ENCODE assay signal across 20 mouse cellular contexts in the genomic region with DNA sequence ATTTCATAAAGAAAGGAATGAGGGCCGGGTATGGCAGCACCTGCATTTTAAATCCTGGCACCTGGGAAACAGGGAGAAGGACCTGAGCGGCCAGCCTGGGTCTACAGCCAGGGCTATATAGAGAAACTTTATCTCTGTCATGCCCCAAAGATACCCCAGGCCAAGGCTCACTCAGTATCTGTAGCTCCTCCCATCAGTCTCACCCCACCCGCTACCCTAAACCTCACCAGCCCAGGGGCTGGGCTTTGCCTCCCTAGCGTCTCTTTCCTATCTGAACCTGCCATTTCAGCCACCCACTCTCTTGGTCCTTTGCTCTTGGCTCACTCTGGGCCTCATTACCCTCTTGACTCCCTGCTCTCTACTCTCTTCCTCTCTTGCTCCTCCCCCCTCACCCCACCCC.
DNase-seq lines count a peak whose midpoint lies in the region; ATAC-seq and TF ChIP-seq lines count a peak whose summit lies in the region.
"Had no signal": no experiment of that assay in that cellular context is flagged by ENCODE, and none has a peak within 500 bp of the region (broad histone marks: within the 10 kb centered on the region; RNA-seq: fewer than 3 reads in every experiment).

No protein-coding gene starts in this region.

- H3K27me3 ChIP-seq in liver, postnatal 0 days (ENCODE audit: insufficient read depth, low read length) = no peaks in the 10 kb centered on the region
- no peaks in the 10 kb centered on the region for H3K27me3 ChIP-seq in heart, embryonic 15.5 days
- no peaks in the 10 kb centered on the region for H3K27me3 ChIP-seq in liver, embryonic 13.5 days
- H3K27me3 ChIP-seq in stomach, postnatal 0 days (ENCODE audit: control insufficient read depth, insufficient read depth, low read length) = no peaks in the 10 kb centered on the region
- H3K27me3 ChIP-seq: embryonic facial prominence, embryonic 15.5 days; kidney, embryonic 15.5 days; limb, embryonic 12.5 days; lung, embryonic 15.5 days had no signal

- no peaks in the 10 kb centered on the region for H3K9me3 ChIP-seq in liver, postnatal 0 days (ENCODE audit: low read length)
- H3K9me3 ChIP-seq in heart, embryonic 15.5 days (replicated peaks) = no peaks in the 10 kb centered on the region
- H3K9me3 ChIP-seq in liver, embryonic 13.5 days (replicated peaks) = no peaks in the 10 kb centered on the region
- H3K9me3 ChIP-seq in stomach, postnatal 0 days (ENCODE audit: control insufficient read depth, low read length) = no peaks in the 10 kb centered on the region
- H3K9me3 ChIP-seq: embryonic facial prominence, embryonic 15.5 days; forebrain, embryonic 10.5 days; hindbrain, embryonic 10.5 days; kidney, embryonic 15.5 days; limb, embryonic 12.5 days; lung, embryonic 15.5 days had no signal

- no peak for ATAC-seq in liver, postnatal 0 days
- ATAC-seq in heart, embryonic 15.5 days (replicated peaks; ENCODE audit: insufficient number of reproducible peaks, insufficient read depth, low FRiP score, low read depth) = no peak; the same call in 1 of the 2 replicates
- peak; percentile 87 for ATAC-seq in liver, embryonic 13.5 days (ENCODE audit: low read depth)
- peak; percentile 40; the same call in 1 of the 2 replicates for ATAC-seq in stomach, postnatal 0 days (ENCODE audit: low FRiP score, low TSS enrichment)

- no peaks in the 10 kb centered on the region for H3K4me1 ChIP-seq in liver, postnatal 0 days (ENCODE audit: insufficient read depth)
- H3K4me1 ChIP-seq in heart, embryonic 15.5 days (replicated peaks) = peaks cover 15% of the 10 kb centered on the region
- peaks cover 14% of the 10 kb centered on the region for H3K4me1 ChIP-seq in liver, embryonic 13.5 days (replicated peaks)
- H3K4me1 ChIP-seq in stomach, postnatal 0 days (replicated peaks; ENCODE audit: control insufficient read depth, insufficient read depth) = no peaks in the 10 kb centered on the region
- H3K4me1 ChIP-seq: embryonic facial prominence, embryonic 15.5 days; limb, embryonic 12.5 days had no signal

- peak; percentile 61 for DNase-seq in liver
- DNase-seq in liver, postnatal 0 days = no peak
- DNase-seq in liver, embryonic 13.5 days = peak; percentile 35
- no peak for DNase-seq in stomach, postnatal 0 days (ENCODE audit: low spot score)
- DNase-seq in natural killer cell, adult 2 months (ENCODE audit: low spot score in 2 of 2) = no peak
- no peak for DNase-seq in cerebellum, adult 8-10 months
- DNase-seq: adrenal gland, postnatal 36 days; cerebellum, adult 9-11 months; gastrocnemius, postnatal 10 days; midbrain, embryonic 14.5 days; right cerebral cortex, adult 18-20 months; thymus, postnatal 36 days had no signal

- no peak overlapping the region for H3K9ac ChIP-seq in liver, postnatal 0 days (replicated peaks)
- no peak overlapping the region for H3K9ac ChIP-seq in heart, embryonic 15.5 days
- no peak overlapping the region for H3K9ac ChIP-seq in liver, embryonic 13.5 days
- no peak overlapping the region for H3K9ac ChIP-seq in stomach, postnatal 0 days (ENCODE audit: low read length)
- H3K9ac ChIP-seq: embryonic facial prominence, embryonic 15.5 days; kidney, embryonic 15.5 days; limb, embryonic 12.5 days; lung, embryonic 15.5 days had no signal

- no peak overlapping the region for H3K4me3 ChIP-seq in liver, postnatal 0 days (ENCODE audit: low read depth, low read length)
- H3K4me3 ChIP-seq in heart, embryonic 15.5 days = no peak overlapping the region
- H3K4me3 ChIP-seq in liver, embryonic 13.5 days (replicated peaks) = no peak overlapping the region
- H3K4me3 ChIP-seq in stomach, postnatal 0 days (ENCODE audit: low read depth, low read length) = no peak overlapping the region
- H3K4me3 ChIP-seq: embryonic facial prominence, embryonic 15.5 days; forebrain, embryonic 10.5 days; hindbrain, embryonic 10.5 days; kidney, embryonic 15.5 days; limb, embryonic 12.5 days; lung, embryonic 15.5 days had no signal

- no peak overlapping the region for H3K4me2 ChIP-seq in liver, postnatal 0 days (ENCODE audit: low read depth, low read length)
- H3K4me2 ChIP-seq in heart, embryonic 15.5 days = peak overlapping the region; percentile 13; the same call in 1 of the 2 replicates
- no peak overlapping the region for H3K4me2 ChIP-seq in liver, embryonic 13.5 days
- H3K4me2 ChIP-seq in stomach, postnatal 0 days (replicated peaks; ENCODE audit: low read depth) = no peak overlapping the region
- H3K4me2 ChIP-seq: embryonic facial prominence, embryonic 15.5 days; kidney, embryonic 15.5 days; limb, embryonic 12.5 days; lung, embryonic 15.5 days had no signal

- TF ChIP-seq CTCF in liver, postnatal 0 days (IDR thresholded peaks at IDR 0.05; ENCODE audit: low read depth) = no peak
- no peak for TF ChIP-seq CTCF in stomach, postnatal 0 days (IDR thresholded peaks at IDR 0.05; ENCODE audit: low read depth)

- TF ChIP-seq EP300 in liver, postnatal 0 days (IDR thresholded peaks at IDR 0.05; ENCODE audit: low read depth) = no peak
- TF ChIP-seq EP300 in stomach, postnatal 0 days (optimal IDR thresholded peaks at IDR 0.05) = no peak

- H3K36me3 ChIP-seq in liver, postnatal 0 days (replicated peaks; ENCODE audit: insufficient read depth, low read length) = no peaks in the 10 kb centered on the region
- H3K36me3 ChIP-seq in heart, embryonic 15.5 days = no peaks in the 10 kb centered on the region
- H3K36me3 ChIP-seq in liver, embryonic 13.5 days = no peaks in the 10 kb centered on the region
- H3K36me3 ChIP-seq in stomach, postnatal 0 days (ENCODE audit: control insufficient read depth, insufficient read depth, low read length) = no peaks in the 10 kb centered on the region
- H3K36me3 ChIP-seq: embryonic facial prominence, embryonic 15.5 days; forebrain, embryonic 10.5 days; kidney, embryonic 15.5 days; lung, embryonic 15.5 days had no signal

- WGBS in liver, postnatal 0 days (ENCODE audit: insufficient replicate concordance) = 57% methylated on average over 4 of the region's 4 CpGs
- 29% methylated on average over 4 of the region's 4 CpGs for WGBS in heart, embryonic 15.5 days
- 33% methylated on average over 4 of the region's 4 CpGs for WGBS in liver, embryonic 13.5 days (ENCODE audit: insufficient replicate concordance)
- WGBS in stomach, postnatal 0 days = 68% methylated on average over 4 of the region's 4 CpGs

- no peak overlapping the region for H3K27ac ChIP-seq in liver, postnatal 0 days (ENCODE audit: low read depth)
- peak overlapping the region; percentile 19; the same call in 1 of the 2 replicates for H3K27ac ChIP-seq in heart, embryonic 15.5 days
- no peak overlapping the region for H3K27ac ChIP-seq in liver, embryonic 13.5 days
- no peak overlapping the region for H3K27ac ChIP-seq in stomach, postnatal 0 days (replicated peaks)
- H3K27ac ChIP-seq: embryonic facial prominence, embryonic 15.5 days; forebrain, embryonic 10.5 days; hindbrain, embryonic 10.5 days; kidney, embryonic 15.5 days; limb, embryonic 12.5 days; lung, embryonic 15.5 days; macrophage had no signal

Comparison
In these comparisons a context has a peak if more than half of its experiments do, and no peak if none do; other contexts are left out.
1. DNase-seq: peak in liver (single experiment) and liver, embryonic 13.5 days (single experiment); none in liver, postnatal 0 days (single experiment), stomach, postnatal 0 days (single experiment), natural killer cell, adult 2 months (0 of 2) and cerebellum, adult 8-10 months (single experiment).
2. ATAC-seq: peak in liver, embryonic 13.5 days (single experiment) and stomach, postnatal 0 days (single experiment); none in liver, postnatal 0 days (single experiment) and heart, embryonic 15.5 days (single experiment).